Mouse (Mus musculus) left cerebral cortex, postnatal 36 days (tissue): ENCODE data around the gene Nup210l. TPM values are rescaled to one million over a fixed set of nuclear protein-coding genes. Genes with fewer than 3 reads are reported as not detected.

Source experiments
- DNase-seq, 2 experiments: peaks; one replicate each; pipeline ENCODE4 v3.0.0; 2021 to 2022; ENCODE audit warnings: low spot score in 2 of 2, mixed read lengths in 1 of 2
- intact Hi-C: fragments of 180-260 bp; cut with DNase I; formaldehyde crosslinking; loops from one replicate; pipeline ENCODE4 v1.15.1; 2025
- total RNA-seq, 2 experiments: library from RNA; stranded (reverse); gene quantifications; 2 replicates each; pipeline ENCODE4 v1.2.3; 2021

Gene Nup210l
- total RNA-seq, 2 experiments from 2014 or later = 0.32 to 0.43 TPM

DNA sequence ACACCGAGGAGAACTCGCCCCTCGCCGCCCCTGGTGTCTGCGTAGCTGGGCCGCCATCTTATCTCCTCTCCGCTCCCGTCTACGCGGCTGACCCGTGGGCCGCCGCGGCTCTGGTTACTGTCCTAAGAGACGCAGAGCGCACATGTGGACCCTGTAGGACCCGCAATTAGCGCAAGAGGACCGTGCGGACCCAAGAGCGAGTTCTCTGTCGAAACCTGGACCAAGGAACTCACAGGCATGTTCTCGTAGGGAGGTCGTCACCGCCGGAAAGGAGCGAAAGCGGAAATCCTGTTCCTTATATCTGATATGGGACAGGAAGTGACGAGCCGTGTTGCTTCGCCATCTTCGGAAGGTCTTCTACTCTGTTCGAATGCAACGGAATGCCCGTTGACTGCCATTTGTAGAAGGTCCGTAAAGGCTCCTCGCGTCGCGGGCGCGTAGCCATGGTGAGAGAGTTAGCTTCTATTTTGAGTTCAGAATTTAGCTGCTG lies 109.5 kb downstream of the Nup210l start, which contains the start of the genes Rps27 and Rab13:
TSS of gene Rps27 (minus strand) at position 275 of the 490 bp plus-strand sequence.
TSS of gene Rab13 (plus strand) at position 319 of the 490 bp plus-strand sequence.
- DNase-seq = peak; percentile 88 to 93
- intact Hi-C loops = loop anchor here (5.0 kb wide), 1 partner anchor 34 kb away; the partner anchor contains the start of gene Slc39a1

DNA sequence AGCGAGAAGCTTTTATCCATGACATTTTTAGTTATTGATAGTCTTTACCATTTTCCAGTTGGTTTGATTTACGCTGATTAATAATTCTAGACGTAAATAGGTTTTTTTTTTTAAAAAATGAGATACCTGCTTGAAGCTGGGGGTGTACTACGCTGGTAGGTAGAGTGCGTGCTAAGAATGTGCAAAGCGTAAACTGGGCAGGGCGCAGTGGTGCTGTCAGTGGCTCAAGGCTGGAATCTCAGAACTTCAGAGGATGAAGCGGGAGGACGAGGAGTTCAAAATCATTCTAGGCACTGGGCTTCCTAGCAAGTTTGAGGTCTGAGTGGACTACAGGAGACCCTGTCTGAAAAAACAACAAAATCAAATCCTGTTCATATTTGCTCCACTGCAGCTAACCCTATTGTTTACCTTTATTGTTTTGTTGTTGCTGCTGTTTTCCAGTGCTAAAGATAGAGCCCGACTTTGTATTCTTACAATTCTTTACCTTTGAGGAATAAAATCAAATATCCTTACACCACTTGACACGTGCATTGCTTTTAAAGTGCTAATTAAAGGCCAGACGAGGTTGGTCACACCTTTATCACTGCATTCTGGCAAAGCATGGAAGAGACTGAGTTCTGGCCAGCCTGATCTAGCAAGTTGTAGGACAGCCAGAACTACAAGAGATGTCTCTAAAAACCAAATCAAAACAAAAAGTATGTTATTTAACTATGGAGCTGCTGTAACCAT lies 110.2 kb downstream of the Nup210l start:
- intact Hi-C loops = loop anchor here (5.0 kb wide), 1 partner anchor 33 kb away; the partner anchor contains the start of gene Slc39a1
- peak in 1 of 2 experiments; percentile 5 for DNase-seq

DNA sequence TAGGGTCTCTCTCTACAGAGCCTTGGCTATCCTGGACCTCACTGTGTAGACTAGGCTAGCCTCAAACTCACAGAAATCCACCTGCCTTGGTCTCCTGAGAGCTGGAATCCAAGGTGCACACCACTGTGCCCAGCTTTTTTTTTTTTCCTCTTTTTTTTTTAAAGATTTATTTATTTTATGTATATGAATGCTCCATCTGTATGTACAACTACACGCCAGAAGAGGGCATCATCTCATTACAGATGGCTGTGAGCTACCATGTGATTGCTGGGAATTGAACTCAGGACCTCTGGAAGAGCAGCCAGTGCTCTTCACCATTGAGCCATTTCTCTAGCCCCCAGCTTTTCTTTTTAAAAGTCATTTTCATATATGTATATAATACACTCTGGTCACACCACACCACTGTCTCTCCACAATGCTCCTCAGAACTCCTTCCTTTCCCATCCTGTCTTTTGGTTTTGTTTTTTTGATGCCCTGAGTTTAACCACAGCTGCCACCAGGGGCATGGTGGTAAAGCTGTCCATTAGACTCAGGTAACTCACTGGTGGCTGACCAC lies 112.0 kb downstream of the Nup210l start:
- intact Hi-C loops = no loop called here
- no peak for DNase-seq

DNA sequence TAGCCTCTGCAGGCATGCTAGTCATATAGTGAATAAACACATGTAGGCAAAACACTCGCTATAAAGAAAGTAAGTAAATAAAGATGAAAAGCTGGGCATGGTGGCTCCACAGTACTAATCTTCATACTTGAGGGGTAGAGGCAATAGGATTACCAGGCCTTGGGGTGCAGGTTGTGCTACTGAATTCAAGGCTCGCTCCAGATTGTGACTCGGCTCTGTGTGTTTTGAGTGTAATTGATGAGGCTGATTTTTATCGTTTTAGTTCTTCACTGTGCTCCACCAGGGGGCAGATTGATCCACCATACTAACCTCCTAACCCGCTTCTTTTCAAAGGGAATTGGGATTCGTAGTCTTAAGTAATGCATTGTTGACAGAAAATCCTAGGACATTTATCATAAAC lies 116.2 kb downstream of the Nup210l start:
- DNase-seq = peak in 1 of 2 experiments; percentile 27
- intact Hi-C loops = loop anchor here (5.0 kb wide), 1 partner anchor 152 kb away; no protein-coding TSS in a partner anchor

DNA sequence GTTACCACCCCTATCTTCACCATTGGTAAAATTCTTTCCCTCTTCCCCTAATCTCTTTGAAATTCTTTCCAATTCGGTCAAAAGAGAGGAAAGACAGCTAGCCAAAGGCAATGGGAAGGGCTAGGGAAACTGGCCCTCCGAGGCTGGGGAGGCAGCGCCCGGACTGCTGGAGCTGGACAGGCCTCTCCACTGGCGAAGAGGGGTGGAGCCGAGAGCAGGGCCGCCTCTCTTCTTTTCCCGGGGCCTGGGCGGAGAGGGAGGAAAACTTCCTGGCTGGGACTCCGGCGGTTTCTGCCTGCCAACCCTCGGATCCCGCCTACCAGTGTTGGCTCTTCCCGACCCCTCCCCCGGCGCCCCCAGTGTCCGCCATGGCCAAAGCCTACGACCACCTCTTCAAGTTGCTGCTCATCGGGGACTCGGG lies 116.6 kb downstream of the Nup210l start:
- DNase-seq = peak; percentile 13 to 29
- intact Hi-C loops = loop anchor here (5.0 kb wide), 1 partner anchor 152 kb away; no protein-coding TSS in a partner anchor

DNA sequence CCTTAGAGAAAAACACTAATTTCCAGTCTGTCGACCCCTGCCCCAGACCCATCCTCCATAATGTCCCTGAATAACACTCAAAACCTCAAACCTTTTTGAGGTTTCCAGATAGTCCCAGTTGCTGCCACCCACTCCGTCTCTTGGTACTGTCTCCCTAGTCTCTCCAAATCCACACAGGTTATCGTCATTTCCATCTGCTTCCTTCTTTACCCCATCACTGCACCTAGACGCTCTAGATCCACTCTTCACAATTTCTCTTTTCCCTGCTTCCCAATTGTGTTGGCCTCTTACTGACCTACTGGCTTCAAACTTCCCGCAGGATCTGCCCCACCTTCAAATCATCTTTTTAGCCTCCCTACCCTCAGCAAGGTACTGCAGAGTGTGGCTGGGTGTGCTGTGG lies 117.2 kb downstream of the Nup210l start:
- intact Hi-C loops = loop anchor here (5.0 kb wide), 1 partner anchor 151 kb away; no protein-coding TSS in a partner anchor
- DNase-seq = no peak

DNA sequence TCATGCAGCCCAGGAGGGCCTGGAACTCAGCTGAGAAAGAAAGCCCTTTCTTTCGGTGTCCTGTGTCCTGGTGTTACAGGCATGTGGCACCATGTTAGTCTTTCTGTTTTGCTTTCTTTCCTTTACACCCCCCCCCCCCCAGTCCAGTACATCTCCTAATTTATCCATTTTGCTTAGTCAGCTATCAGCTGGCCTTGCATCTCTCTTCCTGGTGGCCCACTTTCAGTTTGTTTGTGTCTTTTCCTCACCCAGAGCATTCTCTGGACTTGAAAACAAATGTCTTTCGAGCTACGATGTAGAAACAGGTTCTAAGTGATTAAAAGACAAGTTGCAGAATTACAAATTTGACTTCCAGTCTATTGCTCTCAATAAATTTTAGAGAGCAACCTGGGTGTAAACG lies 118.5 kb downstream of the Nup210l start:
- intact Hi-C loops = loop anchor here (5.0 kb wide), 1 partner anchor 150 kb away; no protein-coding TSS in a partner anchor

DNA sequence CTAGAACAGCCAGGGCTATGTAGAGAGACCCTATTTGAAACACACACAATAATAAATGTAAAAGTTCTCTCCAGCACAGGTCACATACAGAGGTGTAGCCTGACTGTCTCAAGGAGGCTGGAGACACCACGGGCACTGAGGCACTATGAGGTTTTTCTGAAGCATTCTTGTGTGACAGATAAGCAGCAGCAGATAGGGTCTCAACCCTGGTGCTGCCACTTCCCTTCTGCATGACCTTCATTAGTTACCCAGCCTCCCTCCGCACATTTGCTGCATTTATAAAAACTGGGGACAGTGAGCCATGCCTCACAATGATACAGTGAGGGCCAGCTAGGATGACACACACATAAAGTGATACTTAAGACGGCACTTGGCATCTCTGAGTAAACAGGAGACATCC lies 119.0 kb downstream of the Nup210l start:
- intact Hi-C loops = loop anchor here (5.0 kb wide), 1 partner anchor 149 kb away; no protein-coding TSS in a partner anchor

More for the DNA sequence above, 118.5 kb downstream of the Nup210l start:
- no peak for DNase-seq

DNA sequence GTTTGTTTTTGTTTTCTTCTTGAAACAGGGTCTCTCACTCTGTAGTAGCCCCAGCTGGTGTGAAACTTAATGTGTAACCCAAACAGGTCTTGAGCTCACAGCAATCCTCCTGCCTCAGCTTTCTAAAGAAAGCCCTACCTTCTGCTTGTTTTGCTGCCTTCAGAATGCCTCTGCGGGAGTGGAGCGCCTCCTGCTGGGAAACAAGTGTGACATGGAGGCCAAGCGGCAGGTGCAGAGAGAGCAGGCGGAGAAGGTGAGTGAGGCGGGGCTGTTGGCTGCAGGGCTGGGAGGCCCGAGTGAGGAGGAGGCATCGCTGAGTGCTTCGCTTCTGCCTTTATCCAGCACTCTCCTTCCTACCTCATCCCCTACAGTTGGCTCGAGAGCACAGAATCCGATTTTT lies 120.4 kb downstream of the Nup210l start:
- intact Hi-C loops = loop anchor here (5.0 kb wide), 1 partner anchor 148 kb away; no protein-coding TSS in a partner anchor

More for the DNA sequence above, 119.0 kb downstream of the Nup210l start:
- no peak for DNase-seq

DNA sequence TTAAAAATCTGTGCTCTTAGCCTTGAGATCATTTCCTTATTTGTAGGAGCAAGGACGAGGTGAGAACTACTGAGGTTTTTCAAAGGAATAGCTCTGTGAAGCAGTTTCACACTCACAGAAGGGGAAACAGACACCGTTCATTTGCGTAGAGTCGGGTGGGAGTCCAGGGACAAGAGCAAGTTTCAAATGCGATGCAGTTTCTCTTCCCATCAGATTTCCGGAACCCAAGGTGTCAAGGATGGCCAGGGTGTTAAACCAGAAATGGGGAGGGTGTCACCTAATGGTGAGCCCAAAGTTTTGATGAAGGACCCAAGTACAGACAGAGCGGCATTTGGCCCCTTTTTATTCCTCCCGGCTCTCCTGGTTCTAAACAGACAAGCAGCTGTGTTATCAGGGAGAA lies 127.1 kb downstream of the Nup210l start:
- intact Hi-C loops = no loop called here
- no peak for DNase-seq

More for the DNA sequence above, 120.4 kb downstream of the Nup210l start:
- DNase-seq = no peak

DNA sequence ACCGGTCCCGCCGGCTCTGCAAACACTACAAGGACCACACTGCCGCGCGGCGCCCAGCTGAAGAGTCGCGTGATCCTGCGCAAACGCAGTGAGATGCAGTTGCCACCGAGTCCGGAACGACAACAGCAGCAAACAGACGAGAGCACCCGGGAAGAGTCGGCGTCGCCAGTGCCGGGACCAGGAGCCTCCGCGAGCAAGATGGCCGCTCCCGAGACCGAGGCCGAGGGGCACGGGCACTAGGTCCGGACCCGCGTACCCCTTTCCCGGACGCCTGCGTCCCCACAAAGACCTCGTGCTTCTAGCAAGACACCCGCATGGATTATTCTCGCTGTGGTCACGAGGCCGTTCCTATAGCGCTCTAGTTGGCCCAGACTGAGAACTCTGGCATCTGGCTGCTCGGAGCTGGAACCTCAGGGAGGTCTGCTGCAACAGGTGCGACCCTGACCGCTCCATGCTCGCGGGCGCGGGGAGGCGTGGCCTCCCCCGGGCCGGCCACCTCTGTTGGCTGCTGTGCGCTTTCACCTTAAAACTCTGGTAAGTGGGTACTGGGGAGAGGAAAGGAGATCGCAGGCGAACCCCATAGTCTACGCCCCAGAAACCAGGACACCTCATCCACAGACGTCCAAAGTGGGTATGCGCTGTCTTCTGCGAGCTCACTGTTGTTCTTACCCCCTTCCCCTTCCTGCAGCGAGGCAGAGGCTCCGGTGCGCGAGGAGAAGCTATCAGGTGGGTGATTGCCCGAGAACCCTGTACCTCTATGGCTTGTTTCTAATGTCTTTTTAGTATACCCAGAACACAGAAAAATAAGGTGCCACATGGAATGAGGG lies 127.8 kb downstream of the Nup210l start, which contains the start of gene Jtb:
TSS of gene Jtb (plus strand) at position 91 of the 827 bp plus-strand sequence.
- intact Hi-C loops = no loop called here
- DNase-seq = peak; percentile 95

DNA sequence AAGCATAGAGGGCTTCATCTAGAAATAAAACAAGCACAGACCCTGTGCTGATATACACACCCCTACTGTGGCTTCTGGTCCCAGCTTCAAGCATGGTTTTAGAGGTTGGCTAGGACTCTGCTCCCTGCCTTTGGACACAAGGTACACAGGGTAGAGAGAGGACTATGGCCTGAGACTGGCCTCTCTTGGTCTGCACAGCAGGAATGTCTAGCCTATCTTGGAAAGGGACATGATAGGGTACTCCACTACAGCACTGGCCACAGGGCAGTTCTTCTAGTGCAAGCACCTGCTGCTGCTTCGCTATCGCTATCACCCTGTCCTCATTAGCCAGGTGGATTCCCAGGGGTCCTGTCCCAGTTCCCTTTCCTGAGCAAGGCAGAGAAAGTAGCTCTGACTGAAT lies 137.3 kb downstream of the Nup210l start:
- DNase-seq = no peak
- intact Hi-C loops = no loop called here

DNA sequence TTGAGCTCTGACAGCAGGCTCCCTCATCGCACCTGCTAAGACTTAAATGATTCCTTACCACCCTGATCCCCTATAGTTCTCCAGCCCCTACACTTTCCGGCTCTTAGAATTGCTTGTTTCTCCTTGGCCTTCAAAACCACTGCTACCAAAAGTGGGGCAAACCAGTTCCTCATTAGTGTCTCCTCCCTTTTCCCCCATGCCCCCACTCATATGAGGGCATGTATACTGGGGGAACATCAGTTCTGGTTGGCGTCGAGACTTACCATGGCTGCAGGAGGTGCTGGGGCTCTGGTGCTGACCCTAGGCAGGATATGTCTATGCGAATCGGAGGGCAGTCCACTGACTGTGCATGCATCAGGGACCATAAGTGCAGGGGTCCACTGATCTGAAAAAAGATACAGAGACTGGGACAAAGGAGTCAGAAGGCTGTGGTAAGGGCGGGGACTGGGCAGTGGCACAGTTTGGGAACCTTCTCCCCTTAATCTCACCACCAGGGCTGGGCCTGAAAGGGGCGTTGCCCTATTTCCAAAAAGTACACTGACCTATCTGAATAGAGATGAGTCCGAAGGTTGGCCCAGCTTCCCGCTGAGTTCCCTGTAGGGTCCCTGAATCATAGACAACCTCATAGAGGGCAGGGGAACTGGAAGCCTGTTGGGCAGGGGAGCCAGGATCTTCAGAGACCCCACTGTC lies 137.9 kb downstream of the Nup210l start:
- DNase-seq = no peak
- intact Hi-C loops = no loop called here

DNA sequence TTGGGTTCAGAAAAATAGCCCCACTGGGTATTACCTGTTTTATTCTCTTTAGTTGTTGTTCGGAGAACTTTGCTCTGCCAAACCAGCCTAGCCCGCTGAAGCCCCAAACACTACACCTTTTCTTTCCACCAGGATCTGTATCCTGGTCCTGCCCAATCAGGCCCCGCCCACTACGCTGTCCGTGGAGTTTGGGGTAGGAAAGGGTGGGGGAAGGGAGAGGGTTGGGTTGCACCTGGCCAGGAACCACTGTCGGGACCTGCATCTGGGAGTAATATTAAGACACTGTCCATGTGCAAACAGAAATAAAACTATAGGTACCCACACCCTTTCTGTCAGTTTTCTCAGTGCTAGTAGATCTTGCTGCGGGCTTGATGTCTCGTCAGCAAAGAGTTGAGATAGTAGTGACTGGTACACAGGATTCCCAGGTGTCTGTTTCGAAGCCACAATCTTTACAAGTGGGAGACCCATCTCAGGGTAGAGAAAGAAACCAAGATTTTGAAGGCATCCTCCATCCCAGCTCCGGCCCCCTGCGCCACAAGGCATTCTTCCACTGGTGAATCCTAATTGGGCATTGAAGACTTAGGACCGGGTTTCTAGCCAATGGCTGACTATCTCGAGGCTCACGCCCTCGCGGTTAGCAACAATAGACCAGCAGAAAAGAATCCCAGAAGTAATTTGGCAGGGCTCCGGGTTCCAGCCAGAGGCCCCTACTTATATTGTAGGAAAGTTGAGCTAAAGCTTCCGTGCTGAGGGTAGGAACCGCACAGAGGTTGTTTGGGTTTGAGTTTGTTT lies 139.2 kb downstream of the Nup210l start, which contains the start of gene Creb3l4:
TSS of gene Creb3l4 (minus strand) at position 529 of the 792 bp plus-strand sequence.
- intact Hi-C loops = no loop called here
- DNase-seq = no peak

DNA sequence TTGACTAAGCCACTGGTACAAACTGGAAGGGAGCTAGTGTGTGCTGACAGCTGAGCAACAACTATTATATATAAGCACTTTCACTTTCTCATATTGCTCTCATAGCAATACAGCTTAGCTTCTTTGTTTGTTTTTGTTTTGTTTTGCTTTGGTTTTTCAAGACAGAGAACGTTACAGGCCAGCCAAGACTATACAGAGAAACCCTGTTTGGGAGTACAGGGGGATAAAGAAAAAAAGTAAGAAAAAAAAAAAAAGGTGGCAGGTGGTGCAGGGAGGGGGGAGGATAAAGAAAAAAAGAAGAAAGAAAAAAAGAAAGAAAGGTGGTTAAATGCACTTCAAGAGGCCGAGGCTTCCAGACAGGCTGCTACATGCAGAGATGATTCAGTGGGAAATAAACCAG lies 141.5 kb downstream of the Nup210l start:
- intact Hi-C loops = loop anchor here (5.0 kb wide), 1 partner anchor 33 kb away; the partner anchor contains the start of genes Rab13 and Rps27
- DNase-seq = no peak

DNA sequence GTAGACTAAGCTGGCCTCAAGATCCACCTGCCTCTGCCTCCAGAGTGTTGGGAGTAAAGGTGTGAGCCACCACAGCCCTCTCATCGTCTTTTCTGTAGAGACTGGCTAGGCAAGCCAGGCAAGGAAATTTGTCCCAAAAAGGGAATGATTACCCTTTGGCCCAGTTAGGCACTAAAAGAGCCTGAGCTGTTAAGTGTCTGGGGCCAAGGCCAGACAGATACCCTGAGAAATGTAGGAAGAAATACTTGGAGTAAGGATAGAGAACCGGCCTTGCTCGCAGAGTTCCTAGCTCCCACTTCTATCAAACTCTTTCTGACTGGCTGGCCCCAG lies 143.7 kb downstream of the Nup210l start:
- intact Hi-C loops = loop anchor here (5.0 kb wide), 1 partner anchor 35 kb away; the partner anchor contains the start of genes Rab13 and Rps27
- DNase-seq = no peak

DNA sequence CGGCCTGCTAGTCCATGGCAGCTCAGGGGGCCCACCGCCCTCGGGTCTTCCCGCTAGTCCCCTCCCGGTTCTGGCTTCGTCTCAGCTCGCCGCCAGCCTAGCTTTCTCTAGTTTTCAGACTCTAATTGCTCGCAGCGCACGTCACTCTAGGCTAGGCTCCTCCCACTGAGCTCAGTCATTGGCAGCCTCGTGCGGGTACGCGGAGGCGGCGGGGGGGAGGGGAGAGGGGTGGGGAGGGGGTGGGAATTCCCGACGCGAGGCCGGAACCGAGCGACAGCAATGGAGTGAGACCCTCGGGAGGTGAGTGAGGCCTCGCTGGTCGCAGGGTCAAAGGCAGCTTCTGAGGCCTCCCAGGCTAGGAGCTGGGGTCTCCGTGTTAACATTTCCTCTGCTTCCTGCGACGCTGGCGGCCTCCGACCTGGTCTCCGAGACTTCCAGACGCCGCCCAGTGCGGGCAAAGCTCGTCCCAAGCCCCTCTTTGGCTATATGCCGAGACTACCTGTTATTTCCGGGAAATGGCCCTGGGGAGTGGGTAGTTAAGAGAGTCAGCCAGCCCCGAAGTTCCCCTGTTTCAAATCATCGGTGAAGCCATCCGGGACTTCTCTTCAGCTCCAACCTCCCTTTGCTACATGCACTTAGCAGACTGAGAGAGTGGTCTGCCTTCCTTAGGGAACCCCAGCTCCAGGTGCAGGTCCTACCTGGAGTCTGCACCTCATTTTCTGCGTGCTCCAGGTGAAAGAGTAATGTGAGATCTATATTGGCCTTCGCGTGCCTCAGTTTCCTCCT lies 144.2 kb downstream of the Nup210l start, which contains the start of gene Slc39a1:
TSS of gene Slc39a1 (plus strand) at position 213 of the 786 bp plus-strand sequence.
- DNase-seq = peak; percentile 90 to 92
- intact Hi-C loops = loop anchor here (5.0 kb wide), 1 partner anchor 36 kb away; the partner anchor contains the start of genes Rab13 and Rps27
